Mouse (Mus musculus): ENCODE measurements around the gene Akr1c19. TPM values are rescaled to one million over a fixed set of nuclear protein-coding genes. Genes with fewer than 3 reads are reported as not detected.
A peak's percentile ranks its signal among the peaks of the same experiment; 100 is the strongest.
"Not testable (repeated sequence)": the region's sequence is repeated elsewhere in the genome, so short reads cannot be mapped to it uniquely, and the experiment has no call there.

The Akr1c19 gene
- 0.22 and 0.23 TPM in 2 replicates for polyA plus RNA-seq (2012; rRNA removed)

DNA sequence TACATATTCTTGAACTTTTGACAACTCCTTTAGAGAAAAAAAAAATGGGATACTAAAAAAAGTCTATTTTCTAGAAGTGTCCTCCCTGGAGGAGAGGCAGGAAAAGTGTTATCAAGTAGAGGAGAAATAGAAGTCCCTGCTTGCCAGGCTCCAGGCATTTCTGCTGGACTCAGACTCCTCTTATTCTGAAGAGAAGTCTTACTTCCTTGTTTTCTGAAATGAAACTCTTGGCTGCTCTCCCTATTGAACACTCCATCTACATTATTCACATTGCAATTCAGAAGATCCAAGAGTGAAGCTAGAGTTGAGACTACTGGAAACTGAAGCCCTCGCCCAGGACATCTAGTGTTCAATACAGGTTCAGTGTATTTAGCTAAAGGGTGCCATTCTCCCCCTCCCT is at the start of gene Akr1c19:
Akr1c19 (plus strand) TSS at position 260 of the 400 bp plus-strand sequence.
- Histone ChIP-seq H3K27me3 (ENCODE audit: control insufficient read depth, insufficient read depth, low read length) (no peaks in the 10 kb centered on the region), H3K36me3 (ENCODE audit: control insufficient read depth, insufficient read depth, low read length) (no peaks in the 10 kb centered on the region), H3K4me1 (replicated peaks; ENCODE audit: control insufficient read depth, insufficient read depth, low read length) (no peaks in the 10 kb centered on the region), H3K4me3 (ENCODE audit: control insufficient read depth, insufficient read depth, low read length) (no peak within 1 kb of the TSS), H3K27ac (ENCODE audit: control insufficient read depth, insufficient read depth, low read length) (no peak within 1 kb of the TSS)
- no peak for DNase-seq
- WGBS = 91% methylated on average over 1 of the region's 1 CpGs
- TF ChIP-seq CTCF (IDR thresholded peaks at IDR 0.05; ENCODE audit: borderline replicate concordance, control insufficient read depth, extremely low read depth, insufficient read depth, low read length, poor library complexity) (no peak), POLR2A (IDR thresholded peaks at IDR 0.05; ENCODE audit: control insufficient read depth, extremely low read depth, insufficient read depth, low read length, poor library complexity) (no peak)

DNA sequence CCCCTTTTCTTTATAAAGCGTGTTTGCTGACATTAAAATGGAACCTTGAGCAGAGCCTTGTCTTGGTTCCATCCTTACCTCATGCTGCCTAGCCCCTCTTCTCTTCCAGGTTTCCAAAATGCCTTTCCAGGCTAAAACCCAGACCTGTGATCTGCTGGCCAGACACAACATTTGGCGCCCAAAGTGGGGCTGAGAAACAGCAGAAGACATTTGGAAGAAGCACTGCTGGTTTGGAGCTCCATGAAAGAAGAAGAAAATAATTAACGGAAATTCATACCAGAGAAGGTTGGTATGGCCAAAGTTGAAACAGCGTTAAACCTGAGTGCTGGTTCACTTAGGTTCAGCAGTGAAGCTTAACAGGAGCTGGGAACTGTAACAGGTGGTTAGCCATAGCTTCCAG is 47.2 kb upstream of the Akr1c19 start:
- H3K4me1 ChIP-seq (replicated peaks; ENCODE audit: control insufficient read depth, insufficient read depth, low read length); DNase-seq; H3K27ac ChIP-seq (ENCODE audit: control insufficient read depth, insufficient read depth, low read length); H3K36me3 ChIP-seq (ENCODE audit: control insufficient read depth, insufficient read depth, low read length); H3K4me3 ChIP-seq (ENCODE audit: control insufficient read depth, insufficient read depth, low read length); H3K27me3 ChIP-seq (ENCODE audit: control insufficient read depth, insufficient read depth, low read length): not testable (repeated sequence)
- WGBS = 98% methylated on average over 4 of the region's 4 CpGs

DNA sequence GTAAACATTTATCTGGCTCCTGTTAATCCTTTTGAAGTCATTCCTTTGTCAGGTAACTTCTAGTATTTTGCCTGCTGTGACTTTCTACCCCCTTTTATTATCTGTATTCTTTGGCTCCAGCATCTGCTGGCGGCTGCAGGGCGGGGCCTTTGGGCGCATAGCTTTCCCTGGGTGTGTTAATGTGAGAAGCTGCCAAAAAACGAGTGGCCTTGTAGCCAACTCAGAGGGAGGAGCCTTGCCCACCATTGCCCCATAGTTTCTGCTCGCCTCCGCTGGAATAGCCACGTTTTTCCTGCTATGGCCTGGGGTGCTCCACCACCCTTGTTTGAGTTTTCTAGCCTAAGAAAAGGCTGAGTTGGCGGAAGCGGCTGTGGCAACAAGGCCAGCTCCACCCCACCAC is 45.4 kb upstream of the Akr1c19 start:
- 89% methylated on average over 9 of the region's 9 CpGs for WGBS

DNA sequence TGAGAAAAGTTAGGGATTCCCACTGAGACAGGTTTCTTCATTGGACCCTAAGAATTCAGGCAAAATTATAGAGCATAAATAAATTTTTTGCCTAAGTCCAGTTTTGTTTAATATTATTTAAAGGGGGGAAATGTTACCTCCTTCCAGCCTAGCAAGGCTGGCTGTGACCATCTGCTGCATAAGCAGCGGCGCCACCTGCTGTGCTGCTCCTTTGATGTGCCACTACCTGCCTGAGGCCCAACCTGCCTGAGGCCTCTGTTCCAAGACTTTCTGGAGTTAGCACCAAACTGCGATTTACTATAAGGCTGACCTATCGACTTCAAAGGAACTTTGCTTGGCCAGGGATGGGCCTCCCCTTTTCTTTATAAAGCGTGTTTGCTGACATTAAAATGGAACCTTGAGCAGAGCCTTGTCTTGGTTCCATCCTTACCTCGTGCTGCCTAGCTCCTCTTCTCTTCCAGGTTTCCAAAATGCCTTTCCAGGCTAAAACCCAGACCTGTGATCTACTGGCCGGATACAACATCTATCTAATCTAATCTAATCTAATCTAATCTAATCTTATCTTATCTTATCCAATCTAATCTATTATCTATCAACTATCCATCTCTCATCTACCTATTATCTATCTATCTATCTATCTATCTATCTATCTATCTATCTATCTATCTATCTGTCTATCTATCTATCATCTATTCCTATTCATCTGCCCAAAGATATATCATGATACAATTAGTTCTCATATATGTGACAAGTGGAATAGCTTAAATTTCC is 41.7 kb upstream of the Akr1c19 start:
- not testable (repeated sequence) for H3K27me3 ChIP-seq (ENCODE audit: control insufficient read depth, insufficient read depth, low read length); H3K4me3 ChIP-seq (ENCODE audit: control insufficient read depth, insufficient read depth, low read length); H3K27ac ChIP-seq (ENCODE audit: control insufficient read depth, insufficient read depth, low read length); DNase-seq; H3K4me1 ChIP-seq (replicated peaks; ENCODE audit: control insufficient read depth, insufficient read depth, low read length); H3K36me3 ChIP-seq (ENCODE audit: control insufficient read depth, insufficient read depth, low read length)
- WGBS = 87% methylated on average over 7 of the region's 7 CpGs

More for the DNA sequence above, 45.4 kb upstream of the Akr1c19 start:
- H3K27ac ChIP-seq (ENCODE audit: control insufficient read depth, insufficient read depth, low read length) = no peak overlapping the region
- no peaks in the 10 kb centered on the region for H3K36me3 ChIP-seq (ENCODE audit: control insufficient read depth, insufficient read depth, low read length)
- no peaks in the 10 kb centered on the region for H3K27me3 ChIP-seq (ENCODE audit: control insufficient read depth, insufficient read depth, low read length)
- no peak for TF ChIP-seq CTCF (IDR thresholded peaks at IDR 0.05; ENCODE audit: borderline replicate concordance, control insufficient read depth, extremely low read depth, insufficient read depth, low read length, poor library complexity)
- TF ChIP-seq POLR2A (IDR thresholded peaks at IDR 0.05; ENCODE audit: control insufficient read depth, extremely low read depth, insufficient read depth, low read length, poor library complexity) = no peak
- H3K4me1 ChIP-seq (replicated peaks; ENCODE audit: control insufficient read depth, insufficient read depth, low read length) = no peaks in the 10 kb centered on the region
- no peak overlapping the region for H3K4me3 ChIP-seq (ENCODE audit: control insufficient read depth, insufficient read depth, low read length)
- DNase-seq = no peak

DNA sequence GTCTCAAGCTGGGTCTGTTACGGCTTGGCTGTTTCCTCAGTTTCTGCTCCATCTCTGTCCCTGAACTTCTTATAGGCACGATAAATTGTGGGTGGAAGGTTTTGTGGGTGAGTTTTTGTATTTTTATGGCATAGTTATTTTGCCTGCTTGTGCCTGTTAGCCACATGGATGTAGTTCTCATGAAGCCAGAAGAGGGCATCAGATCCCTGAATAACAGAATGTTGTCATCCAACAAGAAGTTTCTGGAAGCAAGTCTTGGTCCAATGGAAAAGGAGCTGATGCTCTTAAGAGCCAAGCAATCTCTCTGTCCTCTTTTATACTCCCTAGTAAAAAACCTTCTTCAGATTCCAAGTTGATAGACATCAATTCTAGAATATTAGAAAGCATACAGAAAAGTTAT is 40.3 kb upstream of the Akr1c19 start:
- Histone ChIP-seq H3K27ac (ENCODE audit: control insufficient read depth, insufficient read depth, low read length) (no peak overlapping the region), H3K36me3 (ENCODE audit: control insufficient read depth, insufficient read depth, low read length) (no peaks in the 10 kb centered on the region), H3K4me3 (ENCODE audit: control insufficient read depth, insufficient read depth, low read length) (no peak overlapping the region), H3K4me1 (replicated peaks; ENCODE audit: control insufficient read depth, insufficient read depth, low read length) (no peaks in the 10 kb centered on the region), H3K27me3 (ENCODE audit: control insufficient read depth, insufficient read depth, low read length) (no peaks in the 10 kb centered on the region)
- DNase-seq = no peak
- 82% methylated on average over 2 of the region's 2 CpGs for WGBS
- TF ChIP-seq POLR2A (IDR thresholded peaks at IDR 0.05; ENCODE audit: control insufficient read depth, extremely low read depth, insufficient read depth, low read length, poor library complexity) (no peak), CTCF (IDR thresholded peaks at IDR 0.05; ENCODE audit: borderline replicate concordance, control insufficient read depth, extremely low read depth, insufficient read depth, low read length, poor library complexity) (no peak)

DNA sequence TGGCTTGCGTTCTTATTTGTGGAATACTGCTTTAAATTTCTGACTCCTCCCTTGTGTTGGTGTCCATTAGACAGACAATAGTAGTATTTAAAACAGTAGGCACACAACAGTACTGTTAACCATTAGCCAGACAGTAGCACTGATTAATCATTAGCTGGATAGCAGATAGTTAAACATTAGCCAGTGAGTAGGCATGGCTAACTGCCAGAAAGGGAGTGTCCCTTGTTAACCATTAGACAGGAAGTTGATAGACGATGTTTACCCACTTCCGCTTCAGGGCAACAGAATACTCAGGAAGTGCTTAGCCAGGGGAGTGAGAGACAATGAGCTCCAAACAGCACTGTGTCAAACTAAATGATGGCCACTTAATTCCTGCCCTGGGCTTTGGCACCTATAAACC is 37.6 kb upstream of the Akr1c19 start, which contains the start of gene Akr1c13:
Akr1c13 (plus strand) TSS at position 247 of the 400 bp plus-strand sequence.
- H3K4me1 ChIP-seq (replicated peaks; ENCODE audit: control insufficient read depth, insufficient read depth, low read length) = no peaks in the 10 kb centered on the region
- no peak within 1 kb of the TSS for H3K27ac ChIP-seq (ENCODE audit: control insufficient read depth, insufficient read depth, low read length)
- H3K27me3 ChIP-seq (ENCODE audit: control insufficient read depth, insufficient read depth, low read length) = no peaks in the 10 kb centered on the region
- no peak within 1 kb of the TSS for H3K4me3 ChIP-seq (ENCODE audit: control insufficient read depth, insufficient read depth, low read length)
- WGBS = 44% methylated on average over 3 of the region's 3 CpGs
- H3K36me3 ChIP-seq (ENCODE audit: control insufficient read depth, insufficient read depth, low read length) = no peaks in the 10 kb centered on the region
- DNase-seq = peak; percentile 9
- no peak for TF ChIP-seq POLR2A (IDR thresholded peaks at IDR 0.05; ENCODE audit: control insufficient read depth, extremely low read depth, insufficient read depth, low read length, poor library complexity)
- TF ChIP-seq CTCF (IDR thresholded peaks at IDR 0.05; ENCODE audit: borderline replicate concordance, control insufficient read depth, extremely low read depth, insufficient read depth, low read length, poor library complexity) = no peak

DNA sequence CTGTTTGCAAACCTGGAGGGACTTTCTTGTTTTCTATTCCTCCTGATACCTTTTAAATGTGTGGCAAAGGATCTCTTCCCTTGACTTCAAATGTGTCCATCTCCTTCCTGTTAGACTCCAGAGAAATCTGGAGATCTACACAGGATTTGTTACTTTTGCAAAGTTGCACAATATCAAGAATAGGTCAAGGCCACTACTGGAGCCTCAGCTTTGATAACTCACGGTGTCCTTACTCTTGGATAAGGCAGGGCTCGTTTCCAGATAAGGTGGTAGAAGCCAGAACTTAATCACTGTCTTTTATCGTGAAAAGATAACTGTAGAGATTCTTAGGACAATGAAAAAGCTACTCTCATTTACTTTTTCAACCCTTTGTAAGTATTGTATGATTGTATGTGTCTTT is 36.0 kb upstream of the Akr1c19 start:
- TF ChIP-seq POLR2A (IDR thresholded peaks at IDR 0.05; ENCODE audit: control insufficient read depth, extremely low read depth, insufficient read depth, low read length, poor library complexity) (no peak), CTCF (IDR thresholded peaks at IDR 0.05; ENCODE audit: borderline replicate concordance, control insufficient read depth, extremely low read depth, insufficient read depth, low read length, poor library complexity) (no peak)
- no peaks in the 10 kb centered on the region for H3K27me3 ChIP-seq (ENCODE audit: control insufficient read depth, insufficient read depth, low read length)
- no peak overlapping the region for H3K27ac ChIP-seq (ENCODE audit: control insufficient read depth, insufficient read depth, low read length)
- H3K36me3 ChIP-seq (ENCODE audit: control insufficient read depth, insufficient read depth, low read length) = no peaks in the 10 kb centered on the region
- H3K4me3 ChIP-seq (ENCODE audit: control insufficient read depth, insufficient read depth, low read length) = no peak overlapping the region
- no peak for DNase-seq
- H3K4me1 ChIP-seq (replicated peaks; ENCODE audit: control insufficient read depth, insufficient read depth, low read length) = no peaks in the 10 kb centered on the region
- WGBS = 94% methylated on average over 3 of the region's 3 CpGs
